Mouse (Mus musculus): Measurements from ENCODE around the gene Alox5ap.

Alox5ap gene

GRCm38 (mm10) chr5:149264405-149264804 lies at the start of gene Alox5ap:
Gene Alox5ap, plus strand, starts transcription at chr5:149264767.
- no peak for DNase-seq (ENCODE audit: low spot score in 2 of 2)

DNA sequence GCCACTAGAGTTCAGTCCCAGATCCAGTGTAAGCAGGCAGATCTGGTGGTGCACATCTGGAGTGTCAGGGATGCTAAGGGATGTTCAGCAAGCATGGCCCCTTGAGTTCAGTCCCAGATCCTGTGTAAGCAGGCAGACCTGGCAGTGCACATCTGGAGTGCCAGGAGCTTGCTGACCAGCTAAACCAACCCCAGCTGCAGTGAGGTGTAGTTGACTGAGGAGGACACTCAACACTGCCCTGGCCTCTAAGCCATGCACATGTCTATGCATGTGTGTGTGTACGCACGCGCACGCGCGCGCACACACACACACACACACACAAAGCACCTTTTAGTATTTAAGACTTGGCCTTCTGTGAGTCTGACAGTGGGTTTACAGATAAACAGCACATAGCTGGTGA lies 49.0 kb upstream of the Alox5ap start:
- DNase-seq (ENCODE audit: low spot score in 2 of 2) = no peak

- no peak for DNase-seq (ENCODE audit: low spot score in 2 of 2)
These were observed 46.8 kb upstream of the Alox5ap start for GRCm38 (mm10) chr5:149217524-149218357.

GRCm38 (mm10) chr5:149219493-149219892 lies 45.1 kb upstream of the Alox5ap start:
- DNase-seq (ENCODE audit: low spot score in 2 of 2) = no peak

GRCm38 (mm10) chr5:149221355-149221754 lies 43.2 kb upstream of the Alox5ap start:
- no peak for DNase-seq (ENCODE audit: low spot score in 2 of 2)

- DNase-seq (ENCODE audit: low spot score in 2 of 2) = no peak
These were observed 39.9 kb upstream of the Alox5ap start for GRCm38 (mm10) chr5:149224666-149225065.

DNA sequence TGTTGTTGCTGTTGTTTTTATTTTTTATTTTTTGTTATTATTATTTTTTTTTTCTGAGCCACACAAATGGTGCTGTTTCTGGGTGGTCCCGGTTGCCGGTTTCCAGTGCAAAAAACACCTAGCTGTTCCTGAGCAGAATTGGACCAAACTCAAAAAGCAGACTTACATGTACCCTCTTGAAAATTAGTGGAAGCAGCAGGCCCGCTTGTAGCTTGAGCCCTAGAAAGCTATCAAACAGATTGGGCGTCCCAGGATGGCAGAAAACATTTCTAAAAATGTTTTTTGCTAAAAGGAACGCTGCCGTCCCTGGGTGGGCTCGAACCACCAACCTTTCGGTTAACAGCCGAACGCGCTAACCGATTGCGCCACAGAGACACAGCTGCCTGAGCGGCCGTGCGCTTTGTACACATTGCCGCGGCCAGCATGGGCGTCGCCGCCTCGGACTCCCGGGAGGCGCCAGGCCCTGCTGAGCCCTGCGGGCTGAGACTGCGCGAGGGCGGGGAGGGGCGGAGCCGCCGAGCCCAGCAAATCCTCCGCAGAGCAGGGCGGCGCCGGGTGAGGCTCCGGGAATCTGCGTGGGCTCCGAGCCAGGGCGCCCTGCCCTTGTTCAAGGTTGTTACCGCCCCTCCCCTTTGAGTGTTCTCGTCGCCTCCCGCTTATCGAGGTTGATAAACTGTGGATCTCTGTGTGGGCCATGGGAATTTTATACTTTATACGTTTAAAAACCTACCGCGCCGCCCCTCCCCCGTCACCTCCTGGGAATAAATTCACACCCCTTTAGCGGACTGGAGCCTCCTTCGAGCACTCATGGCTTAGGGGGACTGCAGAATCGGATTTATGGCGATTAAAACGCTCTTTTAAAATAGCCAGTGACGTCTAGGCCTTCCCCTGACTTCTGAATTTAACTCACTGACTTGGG lies 35.6 kb upstream of the Alox5ap start:
- peak; percentile 96 to 98 for DNase-seq (ENCODE audit: low spot score in 2 of 2)

- no peak for DNase-seq (ENCODE audit: low spot score in 2 of 2)
These were observed 34.8 kb upstream of the Alox5ap start for GRCm38 (mm10) chr5:149229619-149230339.

- no peak for DNase-seq (ENCODE audit: low spot score in 2 of 2)
These were observed 29.6 kb upstream of the Alox5ap start for GRCm38 (mm10) chr5:149235002-149235401.

DNA sequence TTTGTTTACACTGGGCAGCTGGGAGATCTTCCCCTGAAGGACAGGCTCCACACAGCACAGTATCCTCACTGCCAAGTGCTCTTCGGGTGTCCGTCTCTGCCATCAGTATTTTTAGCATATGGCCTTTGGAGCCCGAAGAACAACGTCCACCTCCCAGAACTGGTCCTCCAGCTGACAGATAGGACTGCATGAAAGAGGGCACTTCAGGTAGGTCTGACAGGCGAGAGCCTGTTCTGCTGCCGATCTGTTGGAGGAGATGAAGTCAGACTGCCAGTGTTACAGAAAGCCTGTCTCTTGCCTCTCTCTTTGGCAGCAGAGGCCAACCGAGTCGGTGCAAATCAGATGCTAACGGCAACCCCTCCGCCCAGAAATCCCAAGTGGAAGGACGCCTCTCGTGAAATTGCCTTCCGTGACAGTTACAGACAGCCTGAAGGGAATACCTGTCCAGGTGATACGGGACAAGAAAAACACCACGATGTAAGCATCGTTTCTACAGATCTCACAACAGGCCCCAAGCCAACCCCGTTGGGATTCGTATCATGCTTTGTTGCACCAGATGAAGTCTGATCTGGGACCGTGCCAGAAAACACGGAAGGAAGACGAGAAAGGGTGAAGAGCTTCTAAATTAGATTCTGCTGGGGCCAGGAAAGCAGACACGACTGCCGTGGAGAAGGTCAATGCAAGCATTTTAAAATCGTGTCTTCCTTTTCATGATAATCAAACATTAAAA lies 27.2 kb upstream of the Alox5ap start:
- DNase-seq (ENCODE audit: low spot score in 2 of 2) = no peak

- DNase-seq (ENCODE audit: low spot score in 2 of 2) = no peak
These were observed 22.1 kb upstream of the Alox5ap start for GRCm38 (mm10) chr5:149242467-149242866.

DNA sequence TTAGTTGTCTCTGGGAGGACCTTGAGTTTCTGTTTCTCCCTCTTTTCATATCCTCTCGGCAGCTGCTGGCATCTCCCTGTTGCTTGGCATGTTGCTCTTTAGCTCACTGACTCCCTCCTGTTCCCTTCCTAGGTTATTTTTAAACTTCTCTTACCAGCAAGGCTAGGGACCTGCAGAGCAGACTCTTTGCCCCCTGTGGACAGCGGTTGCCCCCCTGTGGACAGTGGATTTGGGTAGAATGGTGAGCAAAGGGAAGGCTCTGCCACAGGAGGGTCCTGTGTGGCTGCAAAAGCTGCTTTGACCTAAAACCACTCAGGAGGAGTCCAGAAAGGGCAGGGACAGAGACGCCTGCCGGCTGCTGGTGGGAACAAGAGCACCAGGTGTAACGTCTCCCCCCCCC lies 21.5 kb upstream of the Alox5ap start:
- no peak for DNase-seq (ENCODE audit: low spot score in 2 of 2)

DNA sequence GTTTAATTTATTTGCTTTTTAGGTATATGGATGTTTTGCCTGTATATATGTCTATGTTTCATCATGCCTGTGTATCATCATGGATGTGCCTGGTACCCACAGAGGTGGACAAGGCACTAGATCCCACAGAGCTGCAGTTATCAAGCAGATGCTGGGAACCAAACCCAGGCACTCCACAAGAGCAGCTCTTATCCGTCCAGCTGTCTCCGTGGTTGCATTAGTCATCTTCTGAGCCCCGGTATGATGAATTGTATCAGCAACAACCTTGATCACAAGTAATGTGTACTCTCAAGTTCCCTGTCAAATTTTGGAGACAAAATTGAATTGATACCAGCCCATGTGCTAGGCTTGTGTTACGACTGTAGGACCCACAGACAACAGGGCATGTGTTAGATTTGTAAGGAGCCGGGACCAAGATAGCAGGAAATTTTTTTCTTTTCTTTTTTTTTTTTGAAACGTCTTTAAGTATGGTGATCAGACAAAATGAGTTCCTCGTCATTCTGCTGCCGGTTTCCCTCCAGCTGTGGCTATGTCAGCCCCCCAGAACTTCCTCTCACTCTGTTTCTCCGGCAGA lies 19.1 kb upstream of the Alox5ap start:
- DNase-seq (ENCODE audit: low spot score in 2 of 2) = no peak

- DNase-seq (ENCODE audit: low spot score in 2 of 2) = peak; percentile 55 to 63
These were observed 18.5 kb upstream of the Alox5ap start for GRCm38 (mm10) chr5:149245965-149246470.

- DNase-seq (ENCODE audit: low spot score in 2 of 2) = no peak
These were observed 17.3 kb upstream of the Alox5ap start for GRCm38 (mm10) chr5:149247047-149247904.

DNA sequence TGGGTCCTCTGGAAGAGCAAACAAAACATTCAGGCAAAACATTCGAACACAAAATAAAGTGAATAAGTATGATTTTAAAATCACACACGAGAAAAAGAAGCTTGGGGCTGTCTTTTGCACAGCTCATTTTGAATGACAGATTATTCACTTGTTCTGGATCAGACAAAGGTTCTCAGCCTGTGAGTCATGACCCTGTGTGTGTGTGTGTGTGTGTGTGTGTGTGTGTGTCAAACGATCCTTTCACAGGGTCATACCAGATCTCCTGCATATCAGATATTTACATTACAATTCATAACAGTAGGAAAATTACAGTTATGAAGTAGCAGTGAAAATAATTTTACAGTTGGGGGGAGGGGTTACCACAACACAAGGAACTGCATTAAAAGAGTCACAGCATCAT lies 12.3 kb upstream of the Alox5ap start:
- no peak for DNase-seq (ENCODE audit: low spot score in 2 of 2)

DNA sequence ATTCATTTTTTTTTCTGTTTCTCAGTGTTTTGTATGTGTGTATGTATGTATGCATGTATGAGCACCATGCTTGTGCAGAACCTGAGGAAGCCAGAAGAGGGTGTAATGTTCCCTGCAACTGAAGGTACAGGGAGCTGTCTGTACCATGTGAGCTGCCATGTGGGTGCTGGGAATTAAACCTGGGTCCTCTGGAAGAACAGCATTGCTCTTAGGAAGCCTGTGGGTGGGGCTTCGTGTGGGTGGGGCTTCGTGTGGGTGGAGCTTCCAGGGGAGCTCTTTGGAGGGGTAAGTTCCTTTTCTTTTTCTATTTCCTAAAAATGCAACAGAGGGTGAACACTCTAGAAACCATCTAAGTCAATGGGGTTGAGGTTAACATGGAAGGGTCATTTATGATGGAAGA lies 11.1 kb upstream of the Alox5ap start:
- no peak for DNase-seq (ENCODE audit: low spot score in 2 of 2)

GRCm38 (mm10) chr5:149255522-149255921 lies 9.0 kb upstream of the Alox5ap start:
- no peak for DNase-seq (ENCODE audit: low spot score in 2 of 2)

DNA sequence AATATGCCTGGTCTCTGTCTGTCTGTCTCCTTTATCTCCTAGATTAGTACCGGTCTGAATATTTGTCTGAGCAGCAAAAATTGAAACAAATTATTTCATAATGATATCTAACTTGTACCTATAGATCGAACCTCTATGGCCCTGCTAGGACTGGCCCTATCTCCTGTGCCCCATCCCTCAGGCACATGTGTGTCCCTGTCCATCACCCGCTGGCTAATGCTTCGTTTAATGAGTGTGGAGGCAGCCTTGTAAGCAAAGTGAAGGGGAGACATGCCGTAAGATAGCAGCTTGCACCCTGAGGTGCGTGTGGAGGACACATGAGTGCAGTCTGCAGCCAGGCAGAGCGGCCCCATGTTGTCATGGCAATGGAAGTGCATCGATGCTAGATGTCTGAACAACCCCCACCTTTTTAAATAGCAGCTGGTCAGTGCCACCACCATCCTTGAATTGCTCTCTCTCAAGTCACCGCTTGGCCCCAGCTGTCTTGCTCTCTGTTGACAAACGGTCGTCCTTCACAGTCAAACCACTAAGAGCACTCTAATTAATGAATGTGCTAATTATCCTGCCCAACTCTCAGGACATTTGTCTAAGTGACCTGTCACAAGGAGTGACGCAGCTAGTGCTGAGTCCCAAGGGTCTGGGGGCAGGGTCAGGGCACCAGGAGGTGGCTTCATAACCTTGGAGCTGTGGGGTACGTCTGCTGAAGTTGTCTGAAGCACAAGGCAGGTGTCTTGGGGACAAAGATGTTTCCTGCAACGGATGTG lies 6.9 kb upstream of the Alox5ap start:
- DNase-seq (ENCODE audit: low spot score in 2 of 2) = no peak

Data from spleen, postnatal 14 days (tissue).